Mouse (Mus musculus) layer of hippocampus, postnatal 14 days (tissue): ENCODE data around the gene Acvr2b. TPM values are rescaled to one million over a fixed set of nuclear protein-coding genes. Genes with fewer than 3 reads are reported as not detected.
"Not testable (repeated sequence)": the region's sequence is repeated elsewhere in the genome, so short reads cannot be mapped to it uniquely, and the experiment has no call there.

Source experiments
- DNase-seq, 2 experiments: peaks; one replicate each; pipeline ENCODE4 v3.0.0; 2021 to 2022; ENCODE audit warnings: low spot score in 2 of 2, mixed read lengths in 1 of 2
- long read RNA-seq, 2 experiments: library from polyadenylated mRNA; stranded (forward); transcript quantifications; one replicate each; pipeline ENCODE4 v2.0.0; 2021
- total RNA-seq, 2 experiments: library from RNA; stranded (reverse); gene quantifications; 2 replicates each; pipeline ENCODE4 v1.2.3; 2021

Acvr2b gene
- 10 to 100 TPM in 1 of 2 experiments, 1 to 10 TPM in 1; 9.4 to 14.4 TPM for total RNA-seq
- long read RNA-seq, experiment 1, transcript Acvr2b-205 (11 exons, 3,175 nt) = major isoform, 5 of 7 reads
- long read RNA-seq, experiment 1, partial matches to known transcripts = 0 of 7 reads
- long read RNA-seq, experiment 1, other reads (novel, unspliced or antisense) = 2 of 7 reads
- long read RNA-seq, experiment 2, partial matches to known transcripts = 2 of 7 reads
- long read RNA-seq, experiment 2, other reads (novel, unspliced or antisense) = 1 of 7 reads

GRCm38 (mm10) chr9:119401801-119402214 lies at the start of gene Acvr2b:
Acvr2b (plus strand) TSS chr9:119402118.
- peak; percentile 89 to 93 for DNase-seq

- DNase-seq = no peak
Measured at GRCm38 (mm10) chr9:119353926-119354325, 48.0 kb upstream of the Acvr2b start.

GRCm38 (mm10) chr9:119355943-119356342 lies 46.0 kb upstream of the Acvr2b start:
- no peak for DNase-seq

GRCm38 (mm10) chr9:119357331-119358057 lies 44.4 kb upstream of the Acvr2b start, which contains the start of gene Xylb:
Xylb (plus strand) TSS chr9:119357381.
- peak; percentile 81 to 88 for DNase-seq

GRCm38 (mm10) chr9:119358058-119358429 lies 43.9 kb upstream of the Acvr2b start:
- DNase-seq = no peak

GRCm38 (mm10) chr9:119361416-119361815 lies 40.5 kb upstream of the Acvr2b start:
- DNase-seq = no peak

GRCm38 (mm10) chr9:119363229-119363628 lies 38.7 kb upstream of the Acvr2b start:
- DNase-seq = no peak

GRCm38 (mm10) chr9:119365284-119365683 lies 36.6 kb upstream of the Acvr2b start, which contains the start of gene Slc22a14:
Slc22a14 (minus strand) TSS chr9:119365553.
- DNase-seq = no peak

- DNase-seq = no peak
Measured at GRCm38 (mm10) chr9:119368367-119368766, 33.6 kb upstream of the Acvr2b start.

- DNase-seq = not testable (repeated sequence)
Measured at GRCm38 (mm10) chr9:119370770-119371169, 31.1 kb upstream of the Acvr2b start.

- no peak for DNase-seq
Measured at GRCm38 (mm10) chr9:119371251-119371650, 30.7 kb upstream of the Acvr2b start.

- DNase-seq = no peak
Measured at GRCm38 (mm10) chr9:119375008-119375407, 26.9 kb upstream of the Acvr2b start.

GRCm38 (mm10) chr9:119375556-119375955 lies 26.4 kb upstream of the Acvr2b start:
- DNase-seq = no peak

- DNase-seq = no peak
Measured at GRCm38 (mm10) chr9:119378231-119378630, 23.7 kb upstream of the Acvr2b start.

- peak; percentile 18 to 29 for DNase-seq
Measured at GRCm38 (mm10) chr9:119382603-119383002, 19.3 kb upstream of the Acvr2b start.

GRCm38 (mm10) chr9:119388956-119389355 lies 13.0 kb upstream of the Acvr2b start:
- no peak for DNase-seq

GRCm38 (mm10) chr9:119390214-119390613 lies 11.7 kb upstream of the Acvr2b start:
- no peak for DNase-seq

GRCm38 (mm10) chr9:119394808-119395207 lies 7.1 kb upstream of the Acvr2b start:
- no peak for DNase-seq

- DNase-seq = no peak
Measured at GRCm38 (mm10) chr9:119401351-119401750, 567 bp upstream of the Acvr2b start.

GRCm38 (mm10) chr9:119402253-119403235 lies 626 bp downstream of the Acvr2b start:
- peak; percentile 49 to 63 for DNase-seq

- DNase-seq = peak in 1 of 2 experiments; percentile 41
Measured at GRCm38 (mm10) chr9:119403236-119403641, 1.3 kb downstream of the Acvr2b start.
